Mouse (Mus musculus) midbrain, embryonic 13.5 days (tissue): ENCODE measurements around the gene Mrpl49. TPM values are rescaled to one million over a fixed set of nuclear protein-coding genes. Genes with fewer than 3 reads are reported as not detected.

Experiments used
- ATAC-seq: fragments of 200-750 bp; cut with Nextera tagmentation; 2 replicates; pipeline ENCODE4 v1.8.0; 2017; ENCODE audit warnings: mild to moderate bottlenecking, moderate TSS enrichment, moderate library complexity
- H3K27ac ChIP-seq: fragments of 300-500 bp; sonication (generic); 2 replicates; pipeline ENCODE4 v1.5.1; 2015; ENCODE audit warnings: inconsistent platforms, mild to moderate bottlenecking, moderate library complexity
- H3K27me3 ChIP-seq: fragments of 300-500 bp; sonication (generic); 2 replicates; pipeline ENCODE4 v1.6.1; 2015; ENCODE audit warnings: mild to moderate bottlenecking, inconsistent platforms
- H3K36me3 ChIP-seq: fragments of 300-500 bp; sonication (generic); 2 replicates; pipeline ENCODE4 v1.6.1; 2015; ENCODE audit warnings: mild to moderate bottlenecking, inconsistent platforms
- H3K4me1 ChIP-seq: fragments of 300-500 bp; sonication (generic); replicated peaks from 2 replicates; pipeline ENCODE4 v1.6.1; 2015; ENCODE audit warnings: inconsistent platforms
- H3K4me2 ChIP-seq: fragments of 300-500 bp; sonication (generic); replicated peaks from 2 replicates; pipeline ENCODE4 v1.6.1; 2015; ENCODE audit warnings: moderate library complexity, mild to moderate bottlenecking, inconsistent platforms
- H3K4me3 ChIP-seq: fragments of 300-500 bp; sonication (generic); replicated peaks from 2 replicates; pipeline ENCODE4 v1.5.1; 2015; ENCODE audit warnings: mild to moderate bottlenecking, inconsistent platforms
- H3K9ac ChIP-seq: fragments of 300-500 bp; sonication (generic); replicated peaks from 2 replicates; pipeline ENCODE4 v1.6.1; 2015; ENCODE audit warnings: mild to moderate bottlenecking, inconsistent platforms
- H3K9me3 ChIP-seq: fragments of 300-500 bp; sonication (generic); 2 replicates; pipeline ENCODE4 v1.6.1; 2016; ENCODE audit warnings: mild to moderate bottlenecking, inconsistent platforms
- WGBS: fragments of 180-500 bp; shearing (Covaris S2); methylation state at CpG from one replicate; pipeline ENCODE4 v1.1.7; 2015; 5-methylcytosine and 5-hydroxymethylcytosine counted together
- polyA plus RNA-seq: library from polyadenylated mRNA; unstranded; fragments of >200 nt; fragmentation: Nextera tagmentation; extraction: Ambion mirVana; gene quantifications from 2 replicates; pipeline ENCODE4 v1.2.1, GENCODE M21; 2015

Mrpl49 gene
- polyA plus RNA-seq, 1 experiment from 2014 or later, result 73.7 TPM

GRCm38 (mm10) chr19:6079983-6080480 is 22.4 kb upstream of the Mrpl49 start, which contains the start of gene Tmem262:
Tmem262 (plus strand) TSS chr19:6080033.
- Histone ChIP-seq H3K27ac (no peak within 1 kb of the TSS), H3K27me3 (no peaks in the 10 kb centered on the region), H3K4me2 (no peak within 1 kb of the TSS), H3K9ac (no peak within 1 kb of the TSS), H3K4me3 (no peak within 1 kb of the TSS), H3K4me1 (peaks cover 30% of the 10 kb centered on the region), H3K36me3 (peaks cover 28% of the 10 kb centered on the region), H3K9me3 (no peaks in the 10 kb centered on the region)
- no peak for ATAC-seq
- 95% methylated on average over 12 of the region's 12 CpGs for WGBS

DNA sequence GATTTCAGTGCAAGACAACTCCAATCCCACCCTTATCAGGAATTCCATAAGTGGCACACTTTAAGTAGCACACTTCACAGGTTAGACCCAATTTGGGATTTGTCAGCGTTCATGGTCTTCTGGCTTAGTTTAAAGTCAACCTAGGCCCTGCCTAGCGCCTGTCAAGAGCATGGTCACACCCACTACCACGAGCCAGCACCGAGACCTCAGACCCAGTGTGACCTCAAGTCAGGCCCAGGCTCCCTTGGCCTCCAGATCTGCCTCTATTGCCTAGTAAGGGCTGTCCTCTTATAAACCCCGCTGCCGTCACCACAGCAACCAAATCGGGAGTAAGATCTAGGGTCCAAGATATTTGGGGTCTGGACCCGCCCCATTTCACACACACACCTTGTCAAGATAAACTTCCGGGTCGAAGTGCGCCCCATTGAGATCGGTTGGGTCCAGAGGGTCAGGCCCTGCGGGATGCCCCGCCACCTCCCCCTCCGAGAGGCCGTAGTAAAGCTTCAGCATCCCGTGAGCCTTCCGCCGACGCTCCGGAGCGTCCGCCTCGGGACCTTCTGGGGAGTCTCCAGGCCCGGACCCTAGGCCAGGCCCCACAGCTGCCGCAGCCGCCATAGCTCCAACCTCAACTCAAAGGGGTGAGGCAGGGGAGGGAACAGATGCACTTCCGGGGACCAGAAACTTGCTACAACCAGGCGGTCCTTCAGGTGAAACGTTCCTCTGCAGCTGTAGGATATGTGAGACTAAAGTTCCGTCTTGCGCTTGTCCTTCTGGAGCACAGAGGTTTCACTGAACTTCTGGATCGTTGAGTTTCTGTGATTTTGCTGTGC is 19.2 kb upstream of the Mrpl49 start, which contains the start of gene Vps51:
TSS of gene Vps51 (minus strand) at position 668 of the 830 bp plus-strand sequence.
- Histone ChIP-seq H3K4me3 (peak within 1 kb of the TSS; percentile 74), H3K9me3 (no peaks in the 10 kb centered on the region), H3K27ac (peak within 1 kb of the TSS; percentile 83), H3K4me1 (peaks cover 17% of the 10 kb centered on the region), H3K4me2 (peak within 1 kb of the TSS; percentile 87), H3K36me3 (peaks cover 38% of the 10 kb centered on the region), H3K9ac (peak within 1 kb of the TSS; percentile 81), H3K27me3 (no peaks in the 10 kb centered on the region)
- WGBS, result 1% methylated on average over 33 of the region's 33 CpGs
- peak; percentile 92 for ATAC-seq

DNA sequence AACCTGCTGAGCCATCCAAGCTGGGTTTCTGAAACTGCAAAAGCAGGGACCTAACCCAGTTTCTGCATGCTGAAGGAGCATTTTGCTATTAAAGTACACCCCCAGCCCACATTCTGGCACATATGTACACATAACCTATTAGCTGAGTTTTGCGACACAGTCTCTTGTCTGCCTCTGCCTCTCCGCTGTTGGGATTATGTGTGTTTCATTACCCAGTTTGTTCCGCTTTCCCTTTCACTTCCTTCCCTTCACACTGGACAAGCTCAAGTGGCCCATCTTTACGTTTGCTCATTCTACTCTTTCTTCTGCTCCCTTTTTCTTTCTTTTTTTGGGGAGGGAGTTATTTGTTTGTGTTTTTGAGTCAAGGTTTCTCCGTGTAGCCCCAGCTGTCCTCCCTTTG is 16.3 kb upstream of the Mrpl49 start:
- H3K27me3 ChIP-seq, result no peaks in the 10 kb centered on the region
- no peak overlapping the region for H3K27ac ChIP-seq
- H3K4me2 ChIP-seq, result no peak overlapping the region

GRCm38 (mm10) chr19:6071261-6071660 is 13.7 kb upstream of the Mrpl49 start:
- peak overlapping the region; percentile 28; the same call in 1 of the 2 replicates for H3K9ac ChIP-seq
- ATAC-seq, result no peak
- H3K4me1 ChIP-seq, result peaks cover 29% of the 10 kb centered on the region
- peaks cover 46% of the 10 kb centered on the region for H3K36me3 ChIP-seq
- WGBS, result 96% methylated on average over 19 of the region's 19 CpGs
- H3K27ac ChIP-seq, result no peak overlapping the region
- no peak overlapping the region for H3K4me3 ChIP-seq
- no peak overlapping the region for H3K4me2 ChIP-seq
- no peaks in the 10 kb centered on the region for H3K27me3 ChIP-seq
- H3K9me3 ChIP-seq, result no peaks in the 10 kb centered on the region

More for the DNA sequence above, 16.3 kb upstream of the Mrpl49 start:
- peaks cover 44% of the 10 kb centered on the region for H3K36me3 ChIP-seq
- no peak overlapping the region for H3K4me3 ChIP-seq
- no peak overlapping the region for H3K9ac ChIP-seq
- ATAC-seq, result no peak
- no peaks in the 10 kb centered on the region for H3K9me3 ChIP-seq
- WGBS, result 89% methylated on average over 5 of the region's 5 CpGs
- peaks cover 17% of the 10 kb centered on the region for H3K4me1 ChIP-seq

DNA sequence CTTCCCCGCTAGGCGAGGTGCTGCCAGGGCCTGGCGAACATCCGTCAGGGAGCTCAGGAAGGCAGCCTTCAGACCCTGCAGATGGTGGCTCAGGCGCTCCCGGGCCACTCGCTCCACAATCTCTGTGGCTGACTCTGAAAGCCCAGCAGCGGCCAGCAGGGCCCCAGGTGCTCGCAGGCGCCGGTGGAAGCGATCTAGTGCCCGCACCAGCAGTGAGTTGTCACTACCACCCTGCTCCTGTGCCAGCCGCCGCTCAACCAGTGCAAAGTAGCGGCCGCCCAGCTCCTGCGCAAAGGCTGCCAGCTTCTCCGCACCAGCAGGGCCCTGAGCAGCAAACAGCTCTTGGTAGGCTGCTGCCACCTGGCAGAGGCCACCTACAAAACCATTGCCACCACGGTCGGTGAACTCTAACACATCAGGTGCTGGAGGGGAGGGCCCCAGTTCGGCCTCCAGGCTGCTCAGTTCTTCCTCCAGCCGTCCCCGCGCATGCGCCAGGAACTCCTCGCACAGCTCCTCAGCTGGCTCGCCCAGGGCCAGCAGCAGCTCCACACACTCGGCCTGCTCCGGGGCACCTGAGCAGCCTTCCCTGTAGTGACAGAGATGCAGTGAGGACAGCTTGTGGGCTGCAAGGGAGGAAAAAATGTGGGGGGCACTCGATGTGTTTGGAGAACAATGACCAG is 13.1 kb upstream of the Mrpl49 start:
- no peak for ATAC-seq
- Histone ChIP-seq H3K9me3 (no peaks in the 10 kb centered on the region), H3K4me1 (peaks cover 29% of the 10 kb centered on the region), H3K9ac (peak overlapping the region; percentile 28; the same call in 1 of the 2 replicates), H3K36me3 (peaks cover 46% of the 10 kb centered on the region), H3K4me2 (no peak overlapping the region), H3K27me3 (no peaks in the 10 kb centered on the region), H3K4me3 (no peak overlapping the region), H3K27ac (no peak overlapping the region)
- WGBS, result 93% methylated on average over 31 of the region's 31 CpGs

DNA sequence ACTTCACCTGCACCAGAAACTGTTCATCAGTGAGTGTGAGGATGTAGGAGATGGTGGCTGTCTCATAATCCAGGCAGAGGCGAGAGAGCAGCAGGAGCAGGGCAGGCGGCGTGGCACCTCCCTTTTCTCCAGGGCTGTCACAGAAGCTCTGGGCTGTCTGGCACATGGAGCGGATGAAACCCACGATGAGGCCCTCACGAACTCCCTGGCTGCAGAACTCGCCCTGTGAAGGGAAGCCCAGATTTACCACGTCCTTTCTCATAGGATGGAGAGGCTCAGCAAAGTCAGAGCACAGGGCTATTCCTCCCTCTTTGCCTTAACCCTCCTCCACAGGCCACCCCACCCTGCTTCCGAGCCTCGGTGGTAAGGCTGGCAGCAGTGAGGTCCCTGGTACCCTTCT is 12.3 kb upstream of the Mrpl49 start:
- no peaks in the 10 kb centered on the region for H3K9me3 ChIP-seq
- no peak overlapping the region for H3K9ac ChIP-seq
- no peak overlapping the region for H3K4me2 ChIP-seq
- H3K27ac ChIP-seq, result no peak overlapping the region
- no peaks in the 10 kb centered on the region for H3K27me3 ChIP-seq
- H3K36me3 ChIP-seq, result peaks cover 46% of the 10 kb centered on the region
- WGBS, result 92% methylated on average over 10 of the region's 10 CpGs
- H3K4me3 ChIP-seq, result no peak overlapping the region
- ATAC-seq, result no peak
- peaks cover 29% of the 10 kb centered on the region for H3K4me1 ChIP-seq

DNA sequence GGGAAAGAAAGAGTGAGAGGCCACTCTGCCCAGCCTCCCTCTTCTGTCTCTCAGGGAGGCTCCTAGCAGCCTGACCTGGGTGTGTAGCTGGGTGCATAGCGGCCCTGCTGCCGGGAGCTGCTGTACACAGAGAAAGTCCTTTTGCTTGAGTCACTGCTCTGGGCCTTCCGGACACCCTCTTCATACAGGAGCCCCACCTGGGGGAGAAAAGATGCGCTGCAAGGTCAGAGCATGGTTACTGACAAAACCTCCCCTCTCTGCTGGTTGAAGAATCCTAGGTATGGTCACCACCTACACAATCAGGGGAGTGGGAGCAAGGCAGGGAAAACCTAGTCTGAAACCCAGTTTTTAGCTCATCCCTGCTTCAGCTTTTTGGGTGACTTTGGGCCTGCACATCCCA is 11.4 kb upstream of the Mrpl49 start:
- no peak for ATAC-seq

GRCm38 (mm10) chr19:6067724-6068415 is 10.3 kb upstream of the Mrpl49 start, which contains the start of gene Tm7sf2:
Tm7sf2 (minus strand) TSS chr19:6068373.
- H3K4me2 ChIP-seq, result peak within 1 kb of the TSS; percentile 93
- H3K9me3 ChIP-seq, result no peaks in the 10 kb centered on the region
- H3K9ac ChIP-seq, result peak within 1 kb of the TSS; percentile 84
- peaks cover 33% of the 10 kb centered on the region for H3K36me3 ChIP-seq
- H3K4me1 ChIP-seq, result peaks cover 41% of the 10 kb centered on the region
- H3K27me3 ChIP-seq, result no peaks in the 10 kb centered on the region
- peak; percentile 92 for ATAC-seq
- H3K4me3 ChIP-seq, result peak within 1 kb of the TSS; percentile 62
- H3K27ac ChIP-seq, result peak within 1 kb of the TSS; percentile 93
- WGBS, result 8% methylated on average over 33 of the region's 33 CpGs

More for the DNA sequence above, 11.4 kb upstream of the Mrpl49 start:
- H3K27ac ChIP-seq, result no peak overlapping the region
- H3K9me3 ChIP-seq, result no peaks in the 10 kb centered on the region
- peaks cover 30% of the 10 kb centered on the region for H3K4me1 ChIP-seq
- WGBS, result 82% methylated on average over 4 of the region's 4 CpGs
- peaks cover 42% of the 10 kb centered on the region for H3K36me3 ChIP-seq
- no peaks in the 10 kb centered on the region for H3K27me3 ChIP-seq
- no peak overlapping the region for H3K4me2 ChIP-seq
- no peak overlapping the region for H3K4me3 ChIP-seq
- no peak overlapping the region for H3K9ac ChIP-seq

DNA sequence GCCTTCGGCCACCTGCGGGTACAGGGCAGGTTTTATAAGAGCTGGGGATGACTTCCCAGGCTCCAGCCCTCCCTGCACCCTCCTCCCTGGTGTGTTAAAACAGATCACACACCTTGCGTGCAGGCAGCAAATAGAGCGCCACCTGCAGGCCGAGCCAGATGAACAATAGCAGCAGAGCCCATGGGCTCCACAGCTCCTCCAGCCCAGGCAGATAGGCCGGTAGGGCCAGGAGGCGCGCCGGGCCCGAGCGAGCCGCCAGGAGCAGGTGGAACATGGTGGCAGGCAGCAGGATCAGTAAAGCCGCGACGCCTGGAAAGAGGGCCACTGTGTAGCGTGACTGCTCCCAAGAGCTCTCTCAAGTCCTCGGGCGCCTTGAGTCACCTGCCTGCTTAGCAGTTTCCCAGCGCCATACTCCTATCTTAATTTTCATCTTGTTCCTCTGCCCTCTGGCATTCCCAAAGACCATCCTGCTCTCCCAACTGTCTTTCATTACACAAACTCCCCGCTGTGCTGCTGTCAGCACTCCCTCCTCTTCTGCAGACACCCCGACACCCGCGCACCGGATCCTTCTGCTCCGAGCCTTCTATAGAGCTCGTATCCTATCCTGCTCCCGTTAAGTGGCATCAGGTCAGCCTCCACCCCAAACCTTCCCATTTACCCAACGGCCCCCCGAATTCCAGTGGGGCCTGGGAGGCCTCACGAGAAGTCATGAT is 9.6 kb upstream of the Mrpl49 start:
- Histone ChIP-seq H3K36me3 (peaks cover 28% of the 10 kb centered on the region), H3K27me3 (no peaks in the 10 kb centered on the region), H3K4me1 (peaks cover 48% of the 10 kb centered on the region), H3K27ac (peak overlapping the region; percentile 93), H3K9ac (peak overlapping the region; percentile 84), H3K4me2 (peak overlapping the region; percentile 93), H3K4me3 (peak overlapping the region; percentile 62), H3K9me3 (no peaks in the 10 kb centered on the region)
- ATAC-seq, result peak; percentile 76
- under 1% methylated on average over 30 of the region's 30 CpGs for WGBS

GRCm38 (mm10) chr19:6066571-6066970 is 9.0 kb upstream of the Mrpl49 start:
- Histone ChIP-seq H3K9me3 (no peaks in the 10 kb centered on the region), H3K9ac (peak overlapping the region; percentile 84), H3K36me3 (peaks cover 28% of the 10 kb centered on the region), H3K4me1 (peaks cover 54% of the 10 kb centered on the region), H3K27me3 (no peaks in the 10 kb centered on the region), H3K4me3 (peak overlapping the region; percentile 62), H3K27ac (peak overlapping the region; percentile 93), H3K4me2 (peak overlapping the region; percentile 93)
- ATAC-seq, result peak; percentile 35
- 43% methylated on average over 5 of the region's 5 CpGs for WGBS

- 93% methylated on average over 6 of the region's 6 CpGs for WGBS
- Histone ChIP-seq H3K27me3 (no peaks in the 10 kb centered on the region), H3K4me1 (peaks cover 65% of the 10 kb centered on the region), H3K36me3 (peaks cover 10% of the 10 kb centered on the region), H3K9me3 (no peaks in the 10 kb centered on the region), H3K4me2 (peak overlapping the region; percentile 99), H3K4me3 (peak overlapping the region; percentile 91; the same call in 1 of the 2 replicates), H3K27ac (no peak overlapping the region), H3K9ac (peak overlapping the region; percentile 98)
- ATAC-seq, result no peak
Observed at GRCm38 (mm10) chr19:6063081-6063480, 5.5 kb upstream of the Mrpl49 start.
